Comparison of ENCODE assay signal across 16 mouse cellular contexts in the genomic region with DNA sequence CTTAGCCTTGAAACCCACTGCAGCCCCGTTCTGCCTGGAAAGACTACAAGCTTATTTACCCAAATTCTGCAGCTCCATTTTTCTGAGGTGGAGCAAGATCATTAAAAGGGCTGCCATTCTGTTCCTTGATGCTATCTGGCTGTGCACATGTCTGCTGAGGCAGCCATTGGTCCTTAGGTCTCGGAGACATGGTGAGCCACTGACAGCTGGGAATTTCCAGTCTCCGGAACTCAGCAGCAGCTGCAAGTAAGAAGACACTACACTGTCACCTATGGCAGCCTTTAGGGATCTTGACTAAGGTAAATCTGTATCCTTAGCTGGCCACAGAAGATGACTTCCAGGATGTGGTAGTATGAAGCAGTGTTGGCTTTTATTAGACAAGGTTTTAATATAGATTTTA.
"Had no signal": no experiment of that assay in that cellular context is flagged by ENCODE, and none has a peak within 500 bp of the region (broad histone marks: within the 10 kb centered on the region; RNA-seq: fewer than 3 reads in every experiment).

No protein-coding gene starts in this region.

- H3K4me2 ChIP-seq: neural tube, embryonic 13.5 days; neural tube, embryonic 15.5 days; stomach, embryonic 15.5 days had no signal

- H3K27me3 ChIP-seq: neural tube, embryonic 13.5 days; neural tube, embryonic 15.5 days; stomach, embryonic 15.5 days had no signal

- H3K36me3 ChIP-seq: neural tube, embryonic 13.5 days; neural tube, embryonic 15.5 days; stomach, embryonic 15.5 days had no signal

- H3K9me3 ChIP-seq: neural tube, embryonic 13.5 days; neural tube, embryonic 15.5 days; stomach, embryonic 15.5 days had no signal

- H3K9ac ChIP-seq: neural tube, embryonic 13.5 days; neural tube, embryonic 15.5 days; stomach, embryonic 15.5 days had no signal

- H3K4me3 ChIP-seq: neural tube, embryonic 13.5 days; neural tube, embryonic 15.5 days; stomach, embryonic 15.5 days had no signal

- H3K27ac ChIP-seq: neural tube, embryonic 13.5 days; neural tube, embryonic 15.5 days; stomach, embryonic 15.5 days; stomach, postnatal 0 days had no signal

- DNase-seq: retina, postnatal 1 day; right cerebral cortex, adult 18-20 months; right cerebral cortex, postnatal 14 days; right cerebral cortex, postnatal 25 days; right cerebral cortex, postnatal 4 days; spleen, adult 18-20 months; thymus, adult 18-20 months; thymus, adult 2 months; thymus, postnatal 14 days; thymus, postnatal 25 days; thymus, postnatal 36 days; thymus, postnatal 4 days had no signal
